Mouse (Mus musculus) ES-E14 (cell line): ENCODE measurements around the gene Cdk11b. TPM values are rescaled to one million over a fixed set of nuclear protein-coding genes. Genes with fewer than 3 reads are reported as not detected.
"Not testable (repeated sequence)": the region's sequence is repeated elsewhere in the genome, so short reads cannot be mapped to it uniquely, and the experiment has no call there.

Experiments used
- DNase-seq: peaks from one replicate; pipeline ENCODE4 v3.0.0-alpha.2; 2013; ENCODE audit warnings: low read depth, low spot score
- H3K27ac ChIP-seq: 2 replicates; pipeline ENCODE4 v1.5.1; 2012; ENCODE audit warnings: low read depth, mild to moderate bottlenecking, low read length, moderate library complexity, mixed read lengths; ENCODE audit not compliant: poor library complexity, insufficient read depth, severe bottlenecking
- H3K36me3 ChIP-seq: 2 replicates; pipeline ENCODE4 v1.6.1; 2012; ENCODE audit warnings: mild to moderate bottlenecking, low read length, moderate library complexity, mixed read lengths; ENCODE audit not compliant: control insufficient read depth, poor library complexity, insufficient read depth, severe bottlenecking
- H3K4me1 ChIP-seq, 2 experiments: fragments of 150-350 bp in 1 of 2; sonication (generic) in 1 of 2; 2 replicates each; pipeline ENCODE4 v1.6.1; 2012; ENCODE audit warnings: low read length in 2 of 2, mild to moderate bottlenecking in 1 of 2, mixed read lengths in 1 of 2; ENCODE audit not compliant: control insufficient read depth in 2 of 2, insufficient read depth in 2 of 2, poor library complexity in 1 of 2
- H3K4me3 ChIP-seq, 2 experiments: fragments of 150-350 bp in 1 of 2; sonication (generic) in 1 of 2; 2 replicates each; pipeline ENCODE4 v1.5.1; 2012; ENCODE audit warnings: low read length in 2 of 2, low read depth in 1 of 2, mild to moderate bottlenecking in 1 of 2, mixed read lengths in 1 of 2; ENCODE audit not compliant: insufficient read depth in 1 of 2, poor library complexity in 1 of 2, severe bottlenecking in 1 of 2
- H3K9ac ChIP-seq: 2 replicates; pipeline ENCODE4 v1.6.1; 2012; ENCODE audit warnings: low read depth, mild to moderate bottlenecking, low read length, mixed read lengths; ENCODE audit not compliant: poor library complexity, insufficient read depth, severe bottlenecking
- H3K9me3 ChIP-seq: fragments of 150-350 bp; sonication (generic); 2 replicates; pipeline ENCODE4 v1.6.1; 2012; ENCODE audit warnings: low read depth, mild to moderate bottlenecking, low read length; ENCODE audit not compliant: control insufficient read depth, insufficient read depth
- CHD2 ChIP-seq: IDR thresholded peaks from 2 replicates; pipeline ENCODE4 v1.6.1; 2014; ENCODE audit warnings: mild to moderate bottlenecking, low read depth, low read length, inconsistent platforms
- HCFC1 ChIP-seq: IDR thresholded peaks from 2 replicates; pipeline ENCODE4 v1.6.1; 2012; ENCODE audit warnings: low read length, inconsistent platforms, borderline replicate concordance; ENCODE audit not compliant: insufficient read depth
- MAFK ChIP-seq: IDR thresholded peaks from 2 replicates; pipeline ENCODE4 v1.6.1; 2014; ENCODE audit warnings: mild to moderate bottlenecking, low read depth, low read length, inconsistent platforms; ENCODE audit not compliant: insufficient read depth
- ZC3H11A ChIP-seq: IDR thresholded peaks from 2 replicates; pipeline ENCODE4 v1.6.1; 2012; ENCODE audit warnings: low read depth, mild to moderate bottlenecking, inconsistent platforms, low read length, borderline replicate concordance
- ZNF384 ChIP-seq: IDR thresholded peaks from 2 replicates; pipeline ENCODE4 v1.6.1; 2012; ENCODE audit warnings: low read depth, low read length, inconsistent platforms
- in situ Hi-C, 2 experiments: fragments of 600-800 bp; cut with MboI; formaldehyde crosslinking; loops; one replicate each; pipeline ENCODE4 v1.15.1; 2025; ENCODE audit warnings: low sequenced_read_pairs in 2 of 2, inconsistent platforms in 1 of 2; ENCODE audit not compliant: unreplicated experiment in 2 of 2
- total RNA-seq: library from RNA; depleted of rRNA; stranded (reverse); fragments of 300-350 nt; gene quantifications from 2 replicates; pipeline ENCODE4 v1.2.3, GENCODE M21; 2012

Gene Cdk11b
- total RNA-seq, 1 experiment, result 50.1 TPM

DNA sequence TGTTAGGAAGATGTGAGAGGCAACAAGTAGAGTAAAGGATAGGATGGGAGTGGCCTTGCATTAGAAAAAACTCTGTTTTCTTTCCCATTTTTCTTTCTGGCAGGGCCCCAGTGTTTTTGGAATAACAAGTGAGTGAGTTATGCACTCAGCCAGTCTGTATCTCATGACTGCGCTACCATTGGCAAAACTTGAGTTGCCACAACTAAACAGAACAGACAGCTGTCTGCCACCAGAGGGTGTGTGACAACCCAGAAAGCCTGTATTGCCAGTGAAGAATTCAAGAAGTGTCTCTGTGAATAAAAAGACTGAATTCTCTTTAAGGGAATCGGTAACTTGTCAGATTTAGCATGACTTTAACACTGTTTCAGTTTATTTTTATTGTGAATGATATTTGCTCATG lies 51.3 kb downstream of the Cdk11b start:
- DNase-seq, result no peak
- in situ Hi-C loops, result no loop called here
- Histone ChIP-seq H3K9me3 (peaks cover 13% of the 10 kb centered on the region), H3K36me3 (no peaks in the 10 kb centered on the region), H3K27ac (no peak overlapping the region), H3K9ac (no peak overlapping the region), H3K4me3 (no peak overlapping the region), H3K4me1 (peaks cover 0 to 4% of the 10 kb centered on the region in 2 experiments; a peak in 2 of 4 replicates)
- TF ChIP-seq HCFC1 (no peak), MAFK (no peak), ZNF384 (no peak), CHD2 (no peak), ZC3H11A (no peak)

DNA sequence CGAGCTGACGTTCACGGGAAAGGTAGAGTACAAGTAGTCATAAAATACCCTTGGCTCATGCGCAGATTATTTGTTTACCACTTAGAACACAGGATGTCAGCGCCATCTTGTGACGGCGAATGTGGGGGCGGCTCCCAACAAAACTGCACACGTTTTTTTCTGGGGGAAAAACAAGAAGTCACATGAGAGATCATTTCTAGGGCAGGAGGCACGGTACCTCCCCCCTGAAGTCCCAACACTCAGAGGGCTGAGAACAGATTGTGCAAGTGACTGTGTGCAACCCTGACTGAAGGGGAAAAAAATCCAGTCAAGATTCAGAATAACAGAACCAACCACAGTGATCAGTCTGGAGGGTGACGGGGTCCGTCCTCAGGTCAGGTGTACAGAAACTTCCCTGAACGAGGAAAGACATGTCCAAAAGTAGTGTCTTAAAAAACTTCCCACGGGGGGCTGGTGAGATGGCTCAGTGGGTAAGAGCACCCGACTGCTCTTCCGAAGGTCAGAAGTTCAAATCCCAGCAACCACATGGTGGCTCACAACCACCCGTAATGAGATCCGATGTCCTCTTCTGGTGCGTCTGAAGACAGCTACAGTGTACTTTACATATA lies 59.1 kb downstream of the Cdk11b start:
- H3K36me3 ChIP-seq, in situ Hi-C loops, H3K9ac ChIP-seq, DNase-seq, H3K27ac ChIP-seq, H3K4me1 ChIP-seq, H3K4me3 ChIP-seq: not testable (repeated sequence)
- H3K9me3 ChIP-seq, result peaks cover 12% of the 10 kb centered on the region

DNA sequence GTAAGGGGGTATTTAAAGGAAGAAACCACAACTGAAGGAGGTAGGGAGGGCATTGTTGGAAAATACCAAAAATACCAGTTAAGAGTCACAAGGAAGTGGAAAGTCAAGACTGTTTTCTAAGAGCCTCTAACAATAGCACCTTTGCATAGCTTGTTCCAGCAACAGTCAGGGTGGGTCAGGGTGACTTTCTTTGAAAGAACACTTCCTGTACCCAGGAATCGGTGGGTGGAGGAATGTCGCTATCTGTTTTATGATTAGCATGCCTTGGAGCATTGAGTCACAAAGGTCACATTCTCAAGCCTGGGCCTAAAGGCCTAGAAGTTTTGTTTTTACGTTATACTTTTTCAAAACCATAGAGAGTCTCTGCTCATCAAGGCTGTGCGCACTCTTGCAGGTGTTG lies 63.1 kb downstream of the Cdk11b start:
- peaks cover 12% of the 10 kb centered on the region for H3K9me3 ChIP-seq
- H3K4me1 ChIP-seq, H3K27ac ChIP-seq, DNase-seq, H3K4me3 ChIP-seq, in situ Hi-C loops, H3K36me3 ChIP-seq, H3K9ac ChIP-seq: not testable (repeated sequence)

DNA sequence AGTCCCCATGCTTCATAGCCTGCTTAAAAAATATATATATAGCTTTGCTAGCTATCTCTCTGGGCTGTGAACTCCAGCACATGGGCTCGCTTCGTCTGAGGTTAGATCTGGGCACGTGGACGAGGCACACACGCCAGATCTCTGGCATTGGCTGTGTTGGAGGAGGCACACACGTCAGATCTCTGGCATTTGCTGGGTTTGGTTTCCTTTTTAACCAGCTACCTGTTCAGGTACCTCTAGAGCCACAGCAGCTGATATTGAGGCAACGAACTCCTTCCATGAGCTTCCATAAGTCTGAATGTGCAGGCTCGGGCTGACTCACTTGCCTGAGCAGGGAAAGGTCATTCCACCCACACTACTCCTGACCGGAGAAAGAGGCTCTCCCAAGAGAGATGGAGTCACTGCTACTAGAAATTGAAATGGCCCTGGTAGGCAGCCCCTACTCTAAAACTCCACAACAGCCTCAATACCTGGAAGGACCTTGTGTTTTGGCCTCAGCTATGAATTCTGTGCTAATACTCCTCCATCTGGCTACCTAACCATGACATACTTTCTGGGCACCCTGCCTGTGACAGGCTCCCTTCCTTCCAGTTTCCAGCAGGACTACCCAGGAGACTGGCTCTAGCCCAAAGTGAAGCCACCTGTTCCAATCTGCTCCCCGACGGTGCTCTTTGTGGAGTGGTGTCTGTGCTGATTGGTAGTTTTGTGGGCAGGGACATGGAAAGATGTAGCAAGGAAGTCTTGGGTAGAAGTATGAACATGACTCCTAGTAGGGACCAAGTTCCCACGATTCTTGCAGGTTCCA lies 66.1 kb downstream of the Cdk11b start:
- H3K27ac ChIP-seq, result no peak overlapping the region
- TF ChIP-seq HCFC1, result no peak
- no peak for TF ChIP-seq ZNF384
- TF ChIP-seq MAFK, result no peak
- TF ChIP-seq ZC3H11A, result no peak
- TF ChIP-seq CHD2, result no peak
- in situ Hi-C loops, result no loop called here

DNA sequence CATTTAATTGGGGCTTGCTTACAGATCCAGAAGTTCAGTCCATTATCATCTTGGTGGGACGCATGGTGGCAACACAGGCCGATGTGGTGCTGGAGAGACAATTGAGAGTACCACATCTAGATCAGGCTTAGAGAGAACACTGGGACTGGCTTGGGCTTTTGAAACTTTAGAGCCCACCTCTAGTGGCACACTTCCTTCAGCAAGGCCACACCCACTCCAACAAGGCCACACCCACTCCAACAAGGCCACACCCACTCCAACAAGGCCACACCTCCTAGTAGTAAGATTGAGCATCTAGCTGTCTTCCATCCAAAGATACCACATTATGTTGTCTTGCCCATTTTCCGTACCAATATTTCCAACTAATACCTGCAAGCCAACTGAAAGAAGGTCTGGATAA lies 67.8 kb downstream of the Cdk11b start:
- H3K36me3 ChIP-seq, result peaks cover 3% of the 10 kb centered on the region; the same call in 1 of the 2 replicates
- in situ Hi-C loops, result no loop called here
- H3K9me3 ChIP-seq, result no peaks in the 10 kb centered on the region
- H3K4me1 ChIP-seq, result peaks cover 0 to 16% of the 10 kb centered on the region in 2 experiments; a peak in 1 of 4 replicates
- TF ChIP-seq ZNF384, result no peak
- no peak for TF ChIP-seq ZC3H11A
- no peak for TF ChIP-seq MAFK
- TF ChIP-seq CHD2, result no peak
- TF ChIP-seq HCFC1, result no peak
- DNase-seq, result no peak
- H3K27ac ChIP-seq, result no peak overlapping the region
- H3K4me3 ChIP-seq, result no peak overlapping the region
- H3K9ac ChIP-seq, result no peak overlapping the region

More for the DNA sequence above, 66.1 kb downstream of the Cdk11b start:
- Histone ChIP-seq H3K9me3 (0 out of 2 replicates have a peak, but pooled peaks cover 2% of the 10 kb centered on the region), H3K36me3 (peaks cover 3% of the 10 kb centered on the region; the same call in 1 of the 2 replicates), H3K4me1 (peaks cover 0 to 8% of the 10 kb centered on the region in 2 experiments; a peak in 1 of 4 replicates), H3K9ac (no peak overlapping the region), H3K4me3 (no peak overlapping the region)
- no peak for DNase-seq
